Mouse (Mus musculus): ENCODE measurements at regions not wholly inside any gene's neighbourhood (a gene's known extent, or its start where the extent isn't known, plus 50 kb on each side); places are given as distances from the start of the nearest gene placed in this dataset.

DNA sequence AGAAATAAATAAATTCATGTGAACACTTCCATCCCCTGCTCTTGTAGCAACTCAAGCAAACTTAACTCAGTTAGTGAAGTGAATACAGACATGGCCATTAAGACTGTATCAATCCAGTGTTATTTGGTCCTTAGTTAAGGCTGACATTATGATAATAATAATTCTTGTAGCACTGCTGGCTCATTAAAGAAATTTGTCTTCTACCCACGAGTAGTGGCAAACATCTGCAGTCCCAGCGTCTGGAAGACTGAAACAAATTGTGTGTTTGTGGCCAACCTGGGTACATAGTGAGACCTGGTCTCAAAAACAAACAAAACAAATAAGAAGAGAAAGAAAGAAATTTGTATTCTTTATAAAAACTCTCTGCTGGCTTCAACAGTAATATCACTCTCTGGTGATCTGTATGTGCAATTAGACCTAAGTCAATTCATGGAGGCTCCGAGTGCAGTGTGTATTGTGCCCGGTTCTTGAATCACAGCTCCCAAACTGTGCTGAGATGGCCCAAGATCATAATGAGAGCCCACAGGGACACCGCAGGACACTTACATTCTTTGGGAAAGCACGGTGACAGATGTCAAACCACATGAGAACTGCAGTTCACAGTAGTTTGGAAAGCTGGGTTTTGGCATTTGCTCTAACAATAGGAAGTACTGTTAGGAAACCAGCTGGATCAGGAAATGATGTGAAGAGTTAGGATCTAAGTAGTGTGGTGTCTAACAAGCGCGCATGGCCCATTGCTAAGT lies 376.9 kb upstream of the Kif2a start:
- in situ Hi-C loops (cut with MboI, MseI), result no loop called here

DNA sequence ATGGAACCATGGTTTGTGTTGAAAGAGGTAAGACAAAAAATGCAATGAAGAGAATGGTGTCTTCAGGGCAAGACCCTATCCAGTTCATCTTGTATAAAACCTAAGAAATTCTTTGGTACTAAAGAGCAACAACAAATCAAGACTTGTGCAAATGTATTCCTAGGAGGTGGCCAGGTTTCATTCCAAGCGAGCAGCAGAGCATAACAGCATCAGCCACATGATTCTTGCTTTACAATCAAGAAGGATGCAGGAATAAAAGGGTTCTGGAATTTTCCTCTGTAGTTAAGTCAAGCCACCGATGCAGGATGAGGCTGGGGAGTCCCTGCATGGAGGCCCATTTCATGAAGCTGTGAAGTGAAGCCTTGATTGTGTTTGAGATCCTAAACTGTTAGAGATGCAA lies 374.1 kb upstream of the Kif2a start:
- in situ Hi-C loops (cut with MboI, MseI), result no loop called here

DNA sequence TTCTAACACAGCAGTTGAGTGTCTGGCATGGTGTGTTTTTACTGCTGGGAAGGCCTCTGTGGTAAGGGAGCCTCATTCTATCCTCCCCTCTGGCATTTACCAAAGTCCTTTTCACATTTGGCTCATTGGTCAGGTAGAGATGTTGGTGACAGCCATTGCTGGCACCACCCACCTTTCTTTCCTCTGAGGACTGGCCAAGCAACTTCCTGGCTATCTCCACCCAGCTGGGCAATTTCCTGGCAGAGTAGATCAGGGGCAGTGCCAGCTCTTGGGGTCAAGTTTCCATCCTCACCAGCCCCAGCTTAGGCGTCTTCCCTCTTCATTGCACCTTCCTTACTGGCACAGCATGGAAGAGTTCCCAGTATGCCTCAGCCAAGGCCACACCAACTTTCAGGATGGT lies 372.5 kb upstream of the Kif2a start:
- in situ Hi-C loops (cut with MboI, MseI), result no loop called here

DNA sequence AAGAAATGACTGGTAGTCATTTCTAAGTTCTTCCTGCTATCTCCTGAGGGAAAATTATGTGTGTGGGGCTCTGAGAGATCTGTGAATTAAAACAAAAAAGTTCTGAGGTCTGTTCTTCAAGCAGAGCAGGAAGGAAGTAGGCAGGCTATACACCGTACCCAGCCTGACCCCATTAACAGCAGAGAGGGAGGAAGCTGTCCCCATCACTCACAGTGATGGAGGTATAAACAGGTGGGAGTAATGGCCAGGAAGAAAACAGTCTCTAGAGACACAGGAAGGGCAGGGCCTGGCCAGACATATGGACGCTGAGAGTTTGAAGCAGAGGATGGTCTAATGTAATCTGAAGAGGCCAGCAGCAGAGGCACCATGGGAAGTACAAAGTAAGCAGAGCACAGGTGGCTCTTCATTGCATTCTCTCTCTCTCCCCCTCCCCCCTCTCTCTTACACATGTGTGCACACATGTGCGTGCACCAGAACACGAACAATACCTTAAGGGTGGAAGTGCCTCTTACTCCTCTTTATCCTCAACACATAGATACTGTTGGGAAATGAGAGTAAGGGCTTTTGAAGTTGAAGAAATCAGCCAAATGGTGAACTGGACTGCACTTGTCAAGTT lies 367.7 kb upstream of the Kif2a start:
- in situ Hi-C loops (cut with MboI, MseI), result no loop called here

DNA sequence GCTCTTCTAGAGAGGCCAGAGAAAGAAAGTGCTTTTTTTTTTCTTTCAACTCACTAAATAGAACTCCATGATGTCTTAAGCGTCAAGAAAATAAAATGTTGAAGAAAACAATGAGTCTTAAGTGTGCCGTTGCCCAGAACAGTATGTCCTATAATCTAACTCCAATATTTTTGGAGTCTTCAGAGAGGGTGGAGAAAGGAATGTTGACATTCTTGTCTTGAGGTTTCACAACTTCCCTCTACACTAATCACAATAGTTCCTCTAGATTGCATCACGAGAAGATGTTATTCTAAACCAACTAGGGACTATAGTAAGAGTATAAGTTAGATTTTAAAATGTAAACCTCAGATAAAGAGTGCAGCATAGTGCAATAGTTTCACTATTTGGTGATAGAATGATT lies 367.1 kb upstream of the Kif2a start:
- in situ Hi-C loops (cut with MboI, MseI), result no loop called here

DNA sequence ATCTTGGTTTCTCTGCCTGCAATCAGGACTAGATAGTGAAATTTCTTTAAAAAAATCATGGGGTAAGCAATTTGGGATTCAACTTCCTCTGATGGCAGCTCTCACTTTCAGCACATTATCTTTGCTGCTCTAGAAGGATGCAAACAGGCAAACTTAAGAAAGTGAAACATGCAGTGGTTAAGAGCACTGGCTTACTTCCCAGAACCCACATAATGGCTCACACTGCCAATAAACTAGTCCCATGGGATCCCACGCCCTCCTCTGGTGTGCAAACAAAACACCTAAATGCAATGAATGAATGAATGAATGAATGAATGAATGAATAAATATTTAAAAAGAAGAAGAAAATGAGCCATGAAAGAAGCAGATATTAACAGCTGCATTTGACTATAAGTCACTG lies 356.1 kb upstream of the Kif2a start:
- in situ Hi-C loops (cut with MboI, MseI), result no loop called here

DNA sequence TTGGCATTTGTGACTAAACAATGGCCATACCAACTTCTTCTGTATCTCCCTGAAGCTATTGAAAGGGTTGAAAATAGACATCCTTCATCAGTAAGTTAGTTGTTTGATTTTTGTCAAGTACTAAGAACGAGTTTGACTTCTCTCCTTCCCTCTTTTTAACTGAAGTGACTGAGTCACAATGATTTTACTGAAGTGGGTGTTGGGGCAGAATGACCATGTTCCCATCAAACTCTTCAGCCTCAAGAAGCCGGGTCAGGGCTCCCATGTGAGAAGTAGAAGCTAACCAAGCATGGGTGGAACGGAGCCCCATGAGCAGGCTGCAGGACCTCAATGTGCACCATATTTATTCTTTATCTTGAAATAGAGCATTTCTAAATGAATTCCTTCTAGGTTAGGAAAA lies 350.7 kb upstream of the Kif2a start:
- in situ Hi-C loops (cut with MboI, MseI), result no loop called here

DNA sequence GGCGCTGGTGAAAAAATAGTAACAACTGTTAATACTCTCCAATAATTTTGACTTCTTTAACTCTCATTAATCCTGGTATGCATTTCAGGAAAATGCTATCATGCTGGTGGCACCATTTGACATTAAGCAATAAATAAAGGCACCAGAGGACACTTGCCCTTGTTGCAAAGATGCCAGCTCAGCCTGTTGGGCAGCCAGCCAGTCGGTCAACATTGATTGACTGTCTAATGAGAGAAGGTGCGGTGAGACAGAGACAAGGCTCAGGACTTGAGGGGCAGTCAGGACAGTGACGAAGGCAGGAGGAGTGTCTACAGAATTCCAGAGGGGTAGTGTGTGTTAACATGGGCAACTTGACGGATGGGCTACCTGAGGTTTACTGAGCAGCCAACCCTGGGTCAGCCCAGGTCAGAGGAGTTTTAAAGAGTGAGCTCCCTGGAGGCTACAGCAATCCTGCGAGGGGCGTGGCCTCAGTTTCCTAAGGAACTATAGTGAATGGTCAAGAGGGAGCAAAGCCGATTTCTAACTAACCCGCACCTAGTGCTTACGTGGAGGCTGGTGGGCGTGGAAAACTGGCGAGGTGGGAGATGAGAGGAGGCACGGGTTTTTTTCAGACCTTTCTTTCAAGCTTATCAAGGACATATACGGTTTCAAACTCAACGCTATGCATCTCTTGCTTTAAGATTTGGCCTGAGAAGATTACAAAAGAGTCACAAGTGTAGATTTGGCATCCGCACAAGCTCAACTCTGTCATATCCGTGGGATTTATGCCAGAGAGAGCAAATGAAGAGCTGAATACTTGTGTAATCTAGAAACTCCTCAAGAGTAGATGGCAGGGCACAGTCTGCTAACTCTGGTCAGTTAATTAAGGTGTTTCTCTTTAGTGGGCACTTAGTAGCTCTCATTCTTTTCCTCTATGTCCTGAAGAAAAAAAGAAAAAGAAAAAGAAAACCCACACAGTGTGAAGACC lies 350.0 kb upstream of the Kif2a start:
- in situ Hi-C loops (cut with MboI, MseI), result no loop called here

DNA sequence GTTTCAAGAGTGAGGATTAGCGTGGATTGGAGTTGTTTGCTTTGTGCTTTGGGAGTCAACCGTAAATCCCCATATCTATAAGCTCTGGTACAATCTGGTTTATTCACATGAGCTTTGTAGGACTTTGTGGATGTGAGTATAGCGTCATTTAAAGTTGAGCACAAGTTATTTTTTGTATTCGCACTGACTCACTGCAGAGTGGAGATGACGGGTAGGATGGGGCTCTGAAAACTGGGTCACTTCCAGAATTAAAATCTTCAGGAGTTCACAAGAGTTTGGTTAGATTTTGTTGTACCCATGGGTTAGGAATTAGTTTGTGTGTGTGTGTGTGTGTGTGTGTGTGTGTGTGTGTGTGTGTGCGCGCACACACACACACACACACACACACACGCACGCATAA lies 345.7 kb upstream of the Kif2a start:
- in situ Hi-C loops (cut with MboI, MseI), result no loop called here

DNA sequence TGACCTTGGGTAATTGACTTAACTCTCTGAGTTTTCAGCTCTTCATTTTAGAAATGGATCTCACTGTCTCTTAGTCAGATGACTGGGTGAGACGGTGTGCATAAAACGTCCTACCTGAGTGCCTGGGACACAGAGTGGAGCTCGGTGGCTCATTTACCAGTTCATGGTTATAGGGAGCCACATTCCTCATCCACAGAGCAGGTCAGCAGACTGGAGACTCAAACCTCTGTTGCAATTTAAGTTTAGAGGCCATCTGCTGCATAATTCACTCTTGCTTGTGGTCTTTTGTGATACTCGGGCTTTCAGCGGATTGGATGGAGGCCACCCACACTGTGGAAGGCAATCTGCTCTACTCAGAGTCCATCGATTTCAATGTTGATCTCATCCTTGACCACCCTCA lies 343.8 kb upstream of the Kif2a start:
- in situ Hi-C loops (cut with MboI, MseI), result no loop called here

DNA sequence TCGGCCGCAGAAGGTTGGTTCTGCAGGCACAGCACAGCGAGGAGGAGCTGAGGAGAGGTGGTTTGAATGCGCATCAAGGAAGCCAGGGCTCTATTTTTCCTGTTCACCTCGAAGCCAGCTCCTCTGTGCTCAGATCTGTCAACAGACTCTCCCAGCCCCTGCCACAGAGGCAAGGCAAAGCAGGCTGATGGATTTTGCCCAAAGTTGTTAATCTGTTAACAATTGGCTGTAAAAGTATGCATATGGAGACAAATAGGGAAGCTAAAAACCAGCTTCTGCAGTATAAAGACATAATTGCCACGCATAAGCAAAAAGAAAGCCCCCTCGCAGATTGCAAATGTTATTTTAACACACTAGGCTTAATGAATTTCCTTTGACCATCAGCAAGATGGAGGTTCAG lies 343.3 kb upstream of the Kif2a start:
- in situ Hi-C loops (cut with MboI, MseI), result no loop called here

DNA sequence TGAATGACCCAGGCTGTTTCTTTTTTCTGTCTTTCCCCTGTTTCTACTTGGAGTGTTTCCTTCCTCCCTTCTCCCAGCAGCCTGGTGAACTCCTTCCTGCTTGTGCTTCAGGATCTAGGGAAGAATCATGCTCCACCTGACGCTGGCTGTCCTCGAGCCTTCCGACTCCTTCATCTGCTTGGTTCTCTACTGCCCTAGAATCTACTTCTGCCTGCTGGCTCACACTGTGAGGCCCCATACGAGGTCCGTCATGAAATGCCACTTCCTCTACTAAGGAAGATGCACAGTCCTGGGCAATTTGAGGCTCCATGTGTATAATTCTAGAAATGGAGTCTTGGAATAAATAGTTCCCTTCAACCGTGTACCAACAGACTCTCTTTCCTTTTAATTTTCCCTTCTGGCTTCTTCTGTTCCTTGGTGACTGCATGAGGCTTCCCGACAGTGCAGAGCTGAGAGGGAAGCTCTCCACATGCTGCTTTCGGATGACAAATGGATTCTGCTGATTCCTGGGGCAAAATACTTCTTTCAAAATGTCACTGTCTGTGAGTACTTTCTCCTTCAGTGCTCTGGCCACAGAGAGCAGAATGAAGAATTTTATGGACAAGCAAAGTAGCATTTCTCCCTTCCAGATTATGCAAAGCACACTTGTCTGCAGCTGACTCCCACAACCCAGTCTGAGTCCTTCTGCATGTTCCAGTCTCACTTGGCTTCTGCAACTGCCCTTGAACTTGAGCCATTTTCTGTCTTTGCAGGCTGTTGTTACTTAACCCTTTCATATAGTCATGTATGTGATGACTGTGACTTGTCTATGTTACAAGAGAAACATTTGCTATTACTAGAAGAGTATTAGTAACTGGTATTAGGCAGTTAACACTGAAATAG lies 341.1 kb upstream of the Kif2a start:
- in situ Hi-C loops (cut with MboI, MseI), result no loop called here

DNA sequence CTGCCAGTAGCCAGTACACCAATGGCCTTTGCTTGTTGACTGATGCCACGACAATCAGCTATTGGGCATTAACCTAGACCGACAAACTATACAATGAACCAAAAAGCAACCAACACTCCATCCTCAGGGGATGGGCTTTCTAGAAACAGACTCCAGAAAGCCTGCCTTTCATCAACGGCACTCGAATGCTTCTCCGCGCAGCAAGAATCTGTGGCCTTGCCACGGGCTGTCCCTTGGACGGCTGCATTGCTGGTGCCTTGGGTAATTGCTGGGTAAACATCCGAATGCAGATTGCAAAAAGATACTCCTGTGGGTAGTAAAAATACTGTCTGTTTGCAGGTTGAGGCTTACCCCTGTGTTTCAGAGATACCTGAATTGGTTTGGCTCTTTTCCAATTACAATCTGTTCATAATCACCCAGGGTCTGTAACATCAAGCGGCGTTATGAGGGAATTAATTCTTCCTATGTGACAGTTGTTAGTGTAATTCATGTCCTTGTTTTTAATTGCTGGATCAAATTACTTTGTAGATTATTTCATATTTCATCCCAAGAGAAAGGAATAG lies 319.0 kb upstream of the Kif2a start:
- in situ Hi-C loops (cut with MboI, MseI), result no loop called here

DNA sequence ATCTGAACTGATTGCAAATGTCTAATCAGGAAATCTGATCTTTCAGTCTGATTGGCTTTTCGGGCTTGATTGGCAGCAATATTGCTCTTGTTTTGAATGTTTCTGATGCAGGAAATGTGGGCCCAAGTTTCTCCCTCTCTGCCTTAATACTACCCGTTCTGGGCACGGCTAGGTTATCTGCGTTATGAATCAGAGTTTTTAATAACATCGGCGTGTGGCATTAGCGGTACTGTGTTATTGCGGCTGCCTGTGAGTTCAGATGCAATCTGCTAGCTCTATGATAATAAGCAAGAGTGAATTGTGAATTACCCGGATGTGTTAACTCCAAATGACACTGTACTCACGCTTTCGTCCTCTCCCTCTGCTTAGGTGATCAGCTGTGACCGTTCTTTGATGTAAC lies 316.2 kb upstream of the Kif2a start:
- in situ Hi-C loops (cut with MboI, MseI), result no loop called here

DNA sequence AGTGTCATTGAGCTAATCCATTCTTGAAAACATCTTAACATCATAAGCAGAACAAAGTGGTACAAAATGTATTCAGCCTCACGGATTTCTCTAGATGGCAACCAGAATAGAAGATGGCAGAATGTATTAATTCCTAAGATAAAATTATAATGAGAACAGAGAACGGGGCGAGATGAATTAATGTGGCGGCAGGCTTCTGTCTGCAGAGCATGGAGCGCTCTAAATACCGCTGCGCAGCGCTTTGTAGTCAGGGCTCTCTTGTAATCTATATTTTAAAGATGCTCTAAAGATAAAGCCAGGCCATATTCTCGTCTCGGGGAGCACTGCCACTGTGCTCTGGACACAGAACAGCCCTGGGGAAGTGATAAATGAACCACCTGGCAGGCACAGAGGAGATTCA lies 315.2 kb upstream of the Kif2a start:
- in situ Hi-C loops (cut with MboI, MseI), result no loop called here

DNA sequence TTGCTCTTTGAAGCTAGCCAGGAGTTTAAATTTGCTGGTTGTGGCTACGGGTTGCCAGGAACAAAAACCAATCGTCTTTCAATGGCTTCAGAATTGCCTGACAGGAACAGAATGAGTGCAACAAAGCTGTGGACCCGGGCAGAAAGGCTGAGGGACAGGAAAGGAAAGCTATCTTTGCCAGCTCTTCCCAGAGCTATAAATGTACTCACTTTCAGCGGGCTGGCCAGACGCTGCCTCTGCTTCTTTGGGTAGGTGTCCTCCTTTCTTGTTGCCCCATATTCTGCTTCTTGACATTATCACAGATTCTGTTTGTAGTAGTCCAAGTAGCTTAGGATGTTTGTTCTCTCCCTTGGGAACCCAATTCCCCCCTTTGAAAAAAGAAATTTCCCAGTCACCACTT lies 307.4 kb upstream of the Kif2a start:
- in situ Hi-C loops (cut with MboI, MseI), result loop anchor here (10.0 kb wide), 1 partner anchor 305 kb away; no protein-coding TSS in a partner anchor

DNA sequence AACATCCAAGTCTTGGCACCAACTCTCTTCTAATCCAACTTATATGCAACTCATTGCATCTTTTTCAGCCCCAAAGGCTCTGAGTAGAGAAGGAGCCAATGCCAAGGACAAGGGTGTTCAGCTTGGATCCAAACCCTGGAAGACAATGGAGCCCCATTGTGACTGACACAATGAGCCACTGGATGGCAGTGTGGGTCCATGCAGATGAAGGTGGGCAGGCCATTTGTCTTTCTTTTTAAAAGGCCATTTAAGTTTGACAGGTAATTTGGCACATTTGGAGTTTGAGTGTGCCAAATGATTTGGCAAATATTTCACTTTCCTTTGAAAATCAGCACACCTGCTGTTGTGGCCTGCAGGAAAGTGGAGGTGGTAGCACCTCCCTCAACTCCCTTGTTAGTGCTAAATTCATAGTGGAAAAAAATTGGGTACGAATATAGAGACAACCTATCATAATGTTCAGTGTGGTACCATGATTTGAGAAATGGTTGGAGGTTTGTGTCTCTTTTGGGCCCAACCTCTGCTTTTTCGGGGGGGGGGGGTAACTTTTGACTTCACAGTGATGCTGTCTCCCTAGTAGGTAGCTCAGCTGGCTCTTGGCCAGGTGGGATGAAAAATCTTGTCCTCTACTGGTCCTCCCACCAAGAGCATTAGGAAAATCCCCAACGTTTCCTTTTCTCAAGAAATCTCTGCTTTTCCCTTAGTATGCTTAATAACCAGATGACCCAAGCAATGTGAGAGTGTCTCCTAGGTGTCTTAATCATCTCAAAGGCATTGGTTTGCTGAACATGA lies 304.0 kb upstream of the Kif2a start:
- in situ Hi-C loops (cut with MboI, MseI), result loop anchor here (10.0 kb wide), 1 partner anchor 309 kb away; no protein-coding TSS in a partner anchor

DNA sequence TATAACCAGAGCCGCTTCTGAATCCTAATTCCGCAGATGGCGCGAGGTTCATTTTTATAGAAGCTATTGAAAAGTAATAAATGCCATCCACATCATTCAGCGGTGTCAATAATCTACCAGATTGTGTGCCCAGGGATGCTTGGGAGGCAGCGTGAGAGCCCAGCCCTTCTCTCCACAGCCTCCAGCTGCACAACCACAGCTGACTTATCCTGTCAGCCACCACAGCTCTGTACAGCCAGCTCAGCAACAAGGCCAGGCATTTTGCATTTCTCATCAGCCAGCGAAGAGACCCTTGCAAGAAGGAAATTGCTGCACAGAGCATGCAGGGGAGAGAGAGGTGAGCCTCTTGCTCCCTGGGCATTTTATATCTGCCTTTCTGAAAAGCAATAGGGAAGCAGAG lies 292.8 kb upstream of the Kif2a start:
- in situ Hi-C loops (cut with MboI, MseI), result no loop called here

DNA sequence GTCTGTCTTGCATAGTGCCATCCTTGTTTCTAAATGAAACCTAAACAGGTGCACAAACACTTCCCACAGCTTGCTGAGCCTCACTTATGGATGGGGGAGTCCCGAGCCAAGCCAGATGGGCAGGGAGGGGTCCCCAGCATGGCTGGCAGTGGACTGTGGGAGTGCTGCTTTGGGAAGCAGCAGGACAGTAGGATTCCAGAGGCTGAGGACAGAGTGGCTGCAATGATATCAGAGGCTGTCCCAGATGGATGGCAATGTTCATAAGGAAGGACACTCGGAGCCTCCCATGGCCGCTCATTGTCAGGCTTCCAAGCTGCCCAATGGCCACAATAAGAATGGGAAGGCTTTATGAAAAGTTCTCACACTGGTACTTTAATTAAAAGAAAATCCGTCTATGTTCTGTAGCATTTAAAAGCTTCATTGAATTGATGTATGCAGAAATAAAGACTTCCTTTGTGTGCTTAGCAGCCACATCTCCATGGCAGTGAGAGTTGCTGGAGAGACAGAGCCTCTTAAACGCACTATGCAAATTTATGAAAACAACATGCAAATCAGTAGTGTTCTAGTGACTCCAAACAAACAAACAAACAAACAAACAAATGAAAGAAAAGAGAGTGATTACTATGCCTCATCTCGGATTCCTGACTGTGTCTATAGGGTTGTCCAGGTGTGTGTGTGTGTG lies 287.2 kb upstream of the Kif2a start:
- in situ Hi-C loops (cut with MboI, MseI), result no loop called here

DNA sequence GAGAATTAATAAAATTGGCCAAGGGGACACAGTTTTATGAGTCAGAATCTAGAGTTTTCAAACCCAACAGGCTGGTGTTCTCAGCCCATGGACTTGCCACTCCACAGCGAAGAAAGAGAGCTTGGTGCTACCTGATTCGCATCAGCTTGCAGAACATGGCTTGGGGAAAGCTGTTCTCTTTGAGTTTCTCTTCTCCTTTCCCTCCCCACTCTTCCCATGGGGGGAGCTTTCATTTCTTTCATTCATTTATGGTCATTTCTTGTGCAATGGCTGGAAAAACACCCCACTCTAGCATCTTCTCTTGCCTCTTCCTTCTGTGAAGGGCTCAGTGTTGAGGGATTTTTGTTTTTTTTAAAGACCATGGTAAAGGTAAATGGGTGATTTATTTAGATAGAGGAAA lies 286.5 kb upstream of the Kif2a start:
- in situ Hi-C loops (cut with MboI, MseI), result no loop called here
